Mouse (Mus musculus) natural killer cell, adult 2 months (primary cell): Measurements from ENCODE around the gene Spata13.
A peak's percentile ranks its signal among the peaks of the same experiment; 100 is the strongest.

Experiments
- DNase-seq, 2 experiments: peaks; one replicate each; pipeline ENCODE4 v3.0.0; 2022; ENCODE audit warnings: low spot score in 2 of 2

The Spata13 gene

DNA sequence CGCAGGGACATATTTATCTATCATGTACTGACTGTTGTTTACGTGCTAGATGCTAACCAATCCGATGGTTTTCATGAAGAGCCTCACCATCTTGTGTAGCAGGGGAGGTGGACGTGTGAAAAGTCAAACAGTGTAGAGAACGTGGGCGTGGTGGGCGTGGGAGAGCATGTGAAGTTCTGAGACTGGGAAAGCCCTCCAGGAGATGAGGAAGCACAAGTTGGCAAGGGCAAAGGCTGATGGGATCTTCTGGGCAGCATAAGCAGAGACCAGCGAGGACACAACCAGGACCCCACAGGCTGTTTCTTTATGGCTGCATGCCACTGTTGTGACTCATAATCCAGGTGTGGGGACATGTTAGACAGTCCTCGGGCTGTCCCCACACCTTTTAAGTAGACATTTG, 5.4 kb downstream of the Spata13 start:
- DNase-seq = no peak

DNA sequence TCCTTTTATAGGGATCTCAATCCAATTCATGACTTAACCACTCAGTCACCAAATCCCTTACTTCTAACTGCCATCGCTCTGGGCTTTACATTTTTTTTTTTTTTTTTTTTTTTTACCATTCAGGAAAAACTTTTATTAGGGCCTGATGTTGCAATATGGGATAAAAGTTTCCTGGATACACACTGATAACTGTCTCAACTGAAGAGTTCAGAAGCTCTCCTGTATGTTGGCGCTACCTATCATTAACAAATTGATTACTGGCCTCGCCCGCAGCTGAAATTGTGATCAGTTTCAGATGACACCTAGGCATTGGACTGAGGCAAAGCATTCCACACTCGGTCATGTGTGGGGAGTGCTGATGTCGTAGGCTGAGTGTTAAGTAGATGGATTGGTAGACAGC, 7.3 kb downstream of the Spata13 start:
- DNase-seq = no peak

- DNase-seq = peak in 1 of 2 experiments; percentile 26
These were observed 8.3 kb downstream of the Spata13 start for GRCm38 (mm10) chr14:60642131-60642530.

- no peak for DNase-seq
These were observed 9.5 kb downstream of the Spata13 start for GRCm38 (mm10) chr14:60643098-60643870.

DNA sequence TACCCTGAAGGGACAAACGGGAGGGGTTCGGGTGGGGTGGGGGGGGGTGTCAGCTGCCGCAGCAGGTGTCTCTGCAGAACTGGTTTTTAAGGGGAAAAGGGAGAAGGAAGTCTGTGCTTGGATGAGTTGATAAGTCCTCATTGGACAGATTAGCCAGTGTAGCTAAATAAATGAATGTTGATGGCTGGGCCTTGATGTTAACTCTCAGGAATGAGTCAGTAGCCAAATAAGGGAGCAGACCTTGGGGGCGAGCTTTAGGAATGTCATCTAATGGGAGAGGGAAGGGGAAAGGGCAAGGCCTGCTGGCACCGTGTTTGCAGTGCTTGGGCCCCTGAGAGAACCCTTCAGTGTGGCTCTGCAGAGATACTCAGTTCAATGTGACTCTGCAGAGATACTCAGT, 12.6 kb downstream of the Spata13 start:
- no peak for DNase-seq

DNA sequence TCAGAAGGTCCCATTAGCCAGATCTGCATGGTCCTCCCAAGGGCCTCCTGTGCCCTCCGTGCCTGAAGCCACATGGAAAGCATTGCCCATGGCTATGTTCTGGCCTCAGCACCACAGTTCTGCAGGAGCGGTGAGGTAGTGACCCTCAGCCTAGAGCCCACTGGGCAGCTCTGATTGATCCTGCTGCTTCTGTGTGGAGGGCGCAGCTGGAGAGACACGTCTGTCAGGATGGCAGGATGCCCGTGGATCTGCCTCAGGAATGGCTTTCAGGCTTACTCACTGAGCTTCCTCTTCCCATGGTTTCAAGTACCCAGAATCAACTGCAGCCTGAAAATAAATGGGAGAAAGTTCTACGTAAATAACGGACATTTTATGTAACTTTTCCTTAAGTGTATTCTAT, 14.1 kb downstream of the Spata13 start:
- DNase-seq = no peak

- no peak for DNase-seq
These were observed 15.2 kb downstream of the Spata13 start for GRCm38 (mm10) chr14:60648956-60649355.

GRCm38 (mm10) chr14:60653184-60653583, 19.4 kb downstream of the Spata13 start:
- DNase-seq = no peak

GRCm38 (mm10) chr14:60653977-60654376, 20.2 kb downstream of the Spata13 start:
- no peak for DNase-seq

DNA sequence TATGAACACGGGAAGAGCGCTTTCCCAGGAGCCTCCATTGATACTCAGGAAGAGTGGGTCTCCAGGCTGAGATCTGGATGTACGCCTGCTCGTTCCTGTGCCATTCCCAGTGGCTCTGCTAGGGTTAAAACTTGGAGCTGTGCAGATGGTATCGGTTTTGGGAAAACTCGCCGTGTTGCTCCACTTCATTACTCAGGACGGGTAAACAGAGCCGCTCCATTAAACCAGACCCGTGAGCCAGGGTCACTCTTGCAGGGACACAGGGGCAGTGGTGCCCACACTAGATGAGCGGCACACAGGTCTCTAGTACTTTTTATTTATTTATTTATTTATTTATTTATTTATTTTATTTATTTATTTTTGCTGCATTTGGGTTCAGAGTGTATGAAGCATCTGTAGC, 20.9 kb downstream of the Spata13 start:
- DNase-seq = no peak

DNA sequence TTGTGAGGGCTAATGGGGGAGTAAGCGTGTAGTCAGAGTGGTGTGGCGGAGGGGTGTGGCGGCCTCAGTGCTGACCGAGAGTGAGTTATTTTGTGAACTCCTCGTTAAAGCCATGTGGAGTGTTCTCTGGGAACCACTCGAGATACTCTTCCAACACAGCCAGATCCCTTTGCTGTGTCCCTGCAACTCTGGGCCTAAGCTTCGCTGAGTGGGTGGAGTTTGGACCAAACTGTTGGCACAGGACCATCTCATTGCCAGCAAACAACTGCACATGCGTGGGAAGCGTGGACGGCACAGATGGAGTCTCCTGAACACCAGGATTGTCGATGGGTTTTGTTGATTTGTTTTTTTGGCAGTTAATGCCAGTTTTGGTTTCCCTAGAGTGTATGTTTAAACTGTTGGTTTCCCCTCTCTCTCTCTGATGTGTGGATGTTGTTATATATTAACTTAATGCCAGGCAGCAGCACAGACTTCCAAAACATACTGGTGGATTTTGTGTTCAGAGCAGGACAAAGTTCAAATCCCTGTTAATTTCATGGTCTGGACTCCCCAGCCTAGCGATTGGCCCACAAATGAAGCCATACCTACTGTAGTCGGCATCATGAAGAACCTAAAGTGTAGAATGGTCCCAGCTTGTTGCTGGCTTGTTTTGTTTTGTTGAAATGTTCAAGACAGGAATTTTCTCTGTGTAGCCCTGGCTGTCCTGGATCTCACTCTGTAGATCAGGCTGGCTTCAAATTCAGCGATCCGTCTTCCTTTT, 22.3 kb downstream of the Spata13 start:
- DNase-seq = no peak

GRCm38 (mm10) chr14:60656701-60657085, 22.9 kb downstream of the Spata13 start:
- no peak for DNase-seq

- no peak for DNase-seq
These were observed 24.1 kb downstream of the Spata13 start for GRCm38 (mm10) chr14:60657891-60658290.

GRCm38 (mm10) chr14:60659498-60659897, 25.7 kb downstream of the Spata13 start:
- DNase-seq = no peak

- no peak for DNase-seq
These were observed 26.8 kb downstream of the Spata13 start for GRCm38 (mm10) chr14:60660591-60660990.

DNA sequence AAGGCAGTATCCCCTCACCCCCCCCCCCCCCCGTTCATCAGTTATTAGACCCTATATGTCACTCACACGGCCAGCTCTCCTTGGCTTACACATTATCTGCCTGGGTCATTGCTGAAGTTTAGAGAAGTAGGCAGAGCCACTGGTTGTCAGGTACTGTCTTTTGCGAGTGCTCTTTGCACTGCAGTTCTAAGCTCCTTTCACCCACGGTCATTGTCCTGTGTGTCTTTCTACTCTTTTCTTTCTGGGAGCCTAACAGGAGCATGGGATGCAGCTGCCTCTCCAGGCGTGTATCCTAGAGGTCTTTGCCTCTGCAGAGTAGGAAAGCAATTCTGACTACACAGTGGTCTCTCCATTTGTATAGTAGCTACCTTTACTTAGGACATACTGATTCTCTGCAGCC, 27.5 kb downstream of the Spata13 start:
- DNase-seq = no peak

DNA sequence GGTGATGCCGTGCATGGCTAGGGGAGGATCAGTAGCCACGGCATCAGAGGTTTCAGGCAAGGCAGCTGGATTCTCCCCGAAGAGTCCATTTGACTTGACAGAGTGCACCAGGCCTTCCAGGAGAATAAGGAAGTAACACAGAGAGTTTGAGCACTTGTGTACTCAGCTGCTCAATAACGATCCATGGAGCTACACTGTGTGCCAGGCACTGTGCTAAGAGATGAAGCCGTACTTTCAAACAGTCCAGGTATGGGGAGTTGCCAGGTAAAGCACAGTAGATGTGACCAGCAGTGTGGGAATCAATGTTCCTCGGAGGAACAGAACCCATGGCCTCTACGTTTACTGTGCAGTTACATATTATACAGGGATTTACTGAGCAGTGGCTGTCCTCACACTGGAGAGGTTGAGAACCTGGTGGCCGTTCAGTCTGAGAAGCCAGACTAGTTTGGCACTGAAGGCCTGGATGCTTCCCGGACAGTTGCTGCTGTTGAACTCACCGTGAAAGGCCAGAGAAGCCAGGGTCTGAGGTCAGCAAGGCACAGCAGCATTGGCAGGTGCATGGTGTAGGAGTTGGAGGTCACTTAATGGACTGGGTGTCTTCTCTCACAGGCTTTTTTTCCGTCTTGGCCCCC, 29.6 kb downstream of the Spata13 start:
- no peak for DNase-seq

DNA sequence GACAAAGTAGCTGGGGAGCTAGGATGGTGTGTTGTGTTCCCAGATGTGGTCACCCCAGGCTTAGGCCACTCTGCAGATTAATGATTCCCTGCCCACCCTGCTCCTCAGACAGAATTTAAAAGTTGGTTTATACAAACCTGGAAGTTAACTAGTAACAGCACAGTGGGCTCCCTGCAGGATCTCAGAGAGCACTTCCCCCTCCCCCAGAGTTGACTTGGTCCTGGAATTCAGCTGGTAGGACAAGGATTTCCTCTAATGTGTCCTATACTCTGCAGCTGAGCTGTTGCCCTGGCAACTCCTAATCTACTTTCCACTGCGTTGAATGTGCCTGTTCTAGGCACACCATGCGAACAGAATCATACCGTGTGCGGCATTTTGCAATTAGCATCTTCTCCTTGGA, 30.8 kb downstream of the Spata13 start:
- no peak for DNase-seq

GRCm38 (mm10) chr14:60665263-60665662, 31.5 kb downstream of the Spata13 start:
- DNase-seq = no peak

GRCm38 (mm10) chr14:60666252-60666651, 32.5 kb downstream of the Spata13 start:
- DNase-seq = peak; percentile 45 to 56

- no peak for DNase-seq
These were observed 36.4 kb downstream of the Spata13 start for GRCm38 (mm10) chr14:60670191-60670590.

- DNase-seq = no peak
These were observed 37.7 kb downstream of the Spata13 start for GRCm38 (mm10) chr14:60671504-60671903.

- no peak for DNase-seq
These were observed 41.9 kb downstream of the Spata13 start for GRCm38 (mm10) chr14:60675697-60676096.
